20 mouse cellular contexts compared by ENCODE assay signal in genomic region chr8:114977746-114978145, GRCm38 (mm10).
A peak's percentile ranks its signal among the peaks of the same experiment; 100 is the strongest.
DNase-seq lines count a peak whose midpoint lies in the region; ATAC-seq and TF ChIP-seq lines count a peak whose summit lies in the region.
"Had no signal": no experiment of that assay in that cellular context is flagged by ENCODE, and none has a peak within 500 bp of the region (broad histone marks: within the 10 kb centered on the region; RNA-seq: fewer than 3 reads in every experiment).

No protein-coding gene starts in this region.

- intact Hi-C loops in gastrocnemius, adult 2 months (cut with DNase I), result loop anchor here (2.0 to 10.0 kb wide), 2 partner anchors 667 to 731 kb away; no protein-coding TSS in a partner anchor
- intact Hi-C loops in heart, postnatal 14 days (cut with DNase I), result loop anchor here (10.0 kb wide), 1 partner anchor 727 kb away; the partner anchor contains the start of gene Maf

- H3K27ac ChIP-seq in gastrocnemius, adult 2 months, result peak overlapping the region; percentile 92
- H3K27ac ChIP-seq in heart, embryonic 16.5 days (ENCODE audit: low read length), result peak overlapping the region; percentile 78
- H3K27ac ChIP-seq: embryonic facial prominence, embryonic 13.5 days; hindbrain, embryonic 14.5 days; limb, embryonic 10.5 days; liver, embryonic 12.5 days; lung, embryonic 15.5 days had no signal

- no peak for TF ChIP-seq CTCF in gastrocnemius, adult 2 months (IDR thresholded peaks at IDR 0.05)

- no peaks in the 10 kb centered on the region for H3K27me3 ChIP-seq in heart, embryonic 16.5 days (ENCODE audit: control insufficient read depth, insufficient read depth, low read length)
- H3K27me3 ChIP-seq: embryonic facial prominence, embryonic 13.5 days; liver, embryonic 12.5 days; lung, embryonic 15.5 days had no signal

- H3K4me2 ChIP-seq in heart, embryonic 16.5 days (ENCODE audit: low read depth, low read length), result peak overlapping the region; percentile 50; the same call in 1 of the 2 replicates
- H3K4me2 ChIP-seq: embryonic facial prominence, embryonic 13.5 days; hindbrain, embryonic 14.5 days; liver, embryonic 12.5 days; lung, embryonic 15.5 days had no signal

- peak; percentile 88 for DNase-seq in gastrocnemius, adult 2 months
- DNase-seq in gastrocnemius, postnatal 10 days, result no peak
- DNase-seq in heart, postnatal 14 days, result no peak
- DNase-seq in adrenal gland, postnatal 14 days, result peak; percentile 55
- no peak for DNase-seq in left cerebral cortex, adult 18-20 months (ENCODE audit: low spot score in 2 of 2)
- DNase-seq in Muller cell, postnatal 12 days (ENCODE audit: inconsistent ontology term), result no peak
- DNase-seq: cerebellum, adult 9-10 months; forebrain, postnatal 0 days; right cerebral cortex, adult 18-20 months; spleen, adult 18-20 months; thymus, adult 18-20 months had no signal

- H3K4me1 ChIP-seq in heart, embryonic 16.5 days (ENCODE audit: control insufficient read depth, insufficient read depth, low read length), result peaks cover 32% of the 10 kb centered on the region

- WGBS in heart, embryonic 16.5 days, result 47% methylated on average over 11 of the region's 11 CpGs

- no peaks in the 10 kb centered on the region for H3K36me3 ChIP-seq in heart, embryonic 16.5 days (ENCODE audit: control insufficient read depth, insufficient read depth)
- H3K36me3 ChIP-seq: embryonic facial prominence, embryonic 13.5 days; limb, embryonic 10.5 days; liver, embryonic 12.5 days; lung, embryonic 15.5 days had no signal

- H3K9me3 ChIP-seq in heart, embryonic 16.5 days (replicated peaks; ENCODE audit: control insufficient read depth, low read length), result no peaks in the 10 kb centered on the region; the same call in 1 of the 2 replicates
- H3K9me3 ChIP-seq: limb, embryonic 10.5 days; liver, embryonic 12.5 days; lung, embryonic 15.5 days had no signal

- no peak overlapping the region for H3K9ac ChIP-seq in heart, embryonic 16.5 days (ENCODE audit: low read length)
- H3K9ac ChIP-seq: embryonic facial prominence, embryonic 13.5 days; forebrain, postnatal 0 days; hindbrain, embryonic 14.5 days; liver, embryonic 12.5 days; lung, embryonic 15.5 days had no signal

- peak overlapping the region; percentile 58 for H3K4me3 ChIP-seq in gastrocnemius, adult 2 months
- no peak overlapping the region for H3K4me3 ChIP-seq in heart, embryonic 16.5 days (ENCODE audit: low read length)
- H3K4me3 ChIP-seq: embryonic facial prominence, embryonic 13.5 days; limb, embryonic 10.5 days; liver, embryonic 12.5 days; lung, embryonic 15.5 days had no signal

- ATAC-seq in heart, embryonic 16.5 days (replicated peaks; ENCODE audit: extremely low read depth, insufficient read depth, low FRiP score), result no peak
- peak; percentile 27 for ATAC-seq in inflammation-experienced regulatory T-cells, adult 6 months
- ATAC-seq: forebrain, postnatal 0 days; intestine, postnatal 0 days; liver, embryonic 12.5 days; midbrain, embryonic 16.5 days had no signal

Comparison
In these comparisons a context has a peak if more than half of its experiments do, and no peak if none do; other contexts are left out.
1. DNase-seq: peak in gastrocnemius, adult 2 months (single experiment) and adrenal gland, postnatal 14 days (single experiment); none in gastrocnemius, postnatal 10 days (single experiment), heart, postnatal 14 days (0 of 2), left cerebral cortex, adult 18-20 months (0 of 2) and Muller cell, postnatal 12 days (single experiment).